Mouse (Mus musculus) neutrophil, adult 5-6 weeks (primary cell): ENCODE measurements around the gene Nr1h4. TPM values are rescaled to one million over a fixed set of nuclear protein-coding genes. Genes with fewer than 3 reads are reported as not detected.

ENCODE experiments used
- ATAC-seq: fragments of 151-379, 151-347 bp; 2 replicates; pipeline ENCODE4 v1.8.0; 2017; ENCODE audit warnings: mild to moderate bottlenecking, moderate TSS enrichment; ENCODE audit not compliant: insufficient number of reproducible peaks, poor library complexity, low FRiP score, severe bottlenecking; ENCODE audit errors: extremely low read depth
- total RNA-seq: library from RNA; stranded (forward); fragments of 200-1000 nt; gene quantifications from 2 replicates; pipeline ENCODE4 v1.2.3, GENCODE M21; 2017

Nr1h4 gene
- total RNA-seq, 1 experiment from 2014 or later, result not detected

GRCm38 (mm10) chr10:89527054-89527453, 6.3 kb downstream of the Nr1h4 start:
- no peak for ATAC-seq

GRCm38 (mm10) chr10:89525823-89526222, 7.6 kb downstream of the Nr1h4 start:
- ATAC-seq, result no peak

GRCm38 (mm10) chr10:89522481-89522880, 10.9 kb downstream of the Nr1h4 start:
- no peak for ATAC-seq

- ATAC-seq, result no peak
Measured at GRCm38 (mm10) chr10:89521790-89522431, 11.5 kb downstream of the Nr1h4 start.

- no peak for ATAC-seq
Measured at GRCm38 (mm10) chr10:89520381-89520780, 13.0 kb downstream of the Nr1h4 start.

GRCm38 (mm10) chr10:89519226-89519625, 14.2 kb downstream of the Nr1h4 start:
- no peak for ATAC-seq

GRCm38 (mm10) chr10:89518365-89518764, 15.0 kb downstream of the Nr1h4 start:
- ATAC-seq, result no peak

- ATAC-seq, result no peak
Measured at GRCm38 (mm10) chr10:89515813-89516212, 17.6 kb downstream of the Nr1h4 start.

- ATAC-seq, result no peak
Measured at GRCm38 (mm10) chr10:89512562-89512961, 20.8 kb downstream of the Nr1h4 start.

GRCm38 (mm10) chr10:89510547-89510946, 22.8 kb downstream of the Nr1h4 start:
- ATAC-seq, result no peak

GRCm38 (mm10) chr10:89508567-89508966, 24.8 kb downstream of the Nr1h4 start:
- no peak for ATAC-seq

- ATAC-seq, result no peak
Measured at GRCm38 (mm10) chr10:89506479-89506878, 26.9 kb downstream of the Nr1h4 start.

- ATAC-seq, result no peak
Measured at GRCm38 (mm10) chr10:89505592-89505955, 27.8 kb downstream of the Nr1h4 start.

- no peak for ATAC-seq
Measured at GRCm38 (mm10) chr10:89504952-89505591, 28.3 kb downstream of the Nr1h4 start.

- no peak for ATAC-seq
Measured at GRCm38 (mm10) chr10:89502986-89503560, 30.3 kb downstream of the Nr1h4 start.

GRCm38 (mm10) chr10:89501902-89502301, 31.5 kb downstream of the Nr1h4 start:
- no peak for ATAC-seq

- ATAC-seq, result no peak
Measured at GRCm38 (mm10) chr10:89495537-89495936, 37.8 kb downstream of the Nr1h4 start.

GRCm38 (mm10) chr10:89491321-89491720, 42.1 kb downstream of the Nr1h4 start:
- ATAC-seq, result no peak

- no peak for ATAC-seq
Measured at GRCm38 (mm10) chr10:89490250-89490649, 43.1 kb downstream of the Nr1h4 start.

GRCm38 (mm10) chr10:89489459-89489858, 43.9 kb downstream of the Nr1h4 start:
- ATAC-seq, result no peak
